Comparison of ENCODE assay signal across 8 mouse cellular contexts in the genomic region with DNA sequence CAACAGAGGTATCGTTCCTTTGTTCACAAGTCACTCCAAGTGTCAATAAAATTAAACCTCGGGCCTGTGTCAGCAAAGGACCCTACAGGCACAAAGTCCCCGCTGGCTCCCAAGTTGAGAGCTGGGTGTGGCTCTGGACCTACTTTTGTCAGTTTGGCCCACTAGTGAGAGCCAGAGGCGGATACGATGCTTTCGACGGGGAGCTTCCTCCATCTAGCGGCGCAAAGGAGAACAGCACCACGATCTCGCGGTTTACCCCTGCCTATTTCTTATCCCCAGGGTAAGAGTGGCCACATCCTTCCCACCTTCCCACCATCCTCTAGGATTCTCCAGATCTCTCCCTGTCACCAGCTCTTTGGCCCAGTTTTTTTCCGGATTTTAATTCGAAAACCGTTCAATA. TPM values are rescaled to one million over a fixed set of nuclear protein-coding genes. Genes with fewer than 3 reads are reported as not detected.
DNase-seq lines count a peak whose midpoint lies in the region; ATAC-seq and TF ChIP-seq lines count a peak whose summit lies in the region.

No protein-coding gene starts in this region.

- H3K27ac ChIP-seq in intestine, embryonic 14.5 days (ENCODE audit: low read depth): no peak overlapping the region
- no peak overlapping the region for H3K27ac ChIP-seq in left cerebral cortex, adult 2 months

- TF ChIP-seq CTCF in left cerebral cortex, adult 2 months (IDR thresholded peaks at IDR 0.05): peak; percentile 89

- peak; percentile 58 for ATAC-seq in intestine, embryonic 14.5 days (replicated peaks; ENCODE audit: low FRiP score, low TSS enrichment, low read depth)

- peaks cover 5% of the 10 kb centered on the region; the same call in 1 of the 2 replicates for H3K4me1 ChIP-seq in intestine, embryonic 14.5 days (replicated peaks; ENCODE audit: control insufficient read depth, insufficient read depth, low read length)

- no peaks in the 10 kb centered on the region for H3K36me3 ChIP-seq in intestine, embryonic 14.5 days (ENCODE audit: control insufficient read depth, insufficient read depth, low read length)

- no peaks in the 10 kb centered on the region for H3K9me3 ChIP-seq in intestine, embryonic 14.5 days (ENCODE audit: control insufficient read depth, low read length)

- DNase-seq in adrenal gland, adult 18-20 months (ENCODE audit: low spot score in 2 of 2): peak; percentile 58 to 65
- peak; percentile 78 to 82 for DNase-seq in cerebellum, postnatal 25 days
- peak; percentile 25 for DNase-seq in gastrocnemius, adult 8-10 months (ENCODE audit: low spot score in 2 of 2)
- peak; percentile 88 for DNase-seq in intestine, embryonic 14.5 days (ENCODE audit: low spot score)
- peak; percentile 70 to 73 for DNase-seq in left cerebral cortex, adult 2 months (ENCODE audit: extremely low spot score in 1 of 2, low spot score in 2 of 2)
- peak; percentile 79 for DNase-seq in mesoderm, embryonic 11.5 days (ENCODE audit: low read depth, low spot score)
- peak; percentile 53 to 58 for DNase-seq in right cerebral cortex, postnatal 36 days (ENCODE audit: low spot score in 2 of 2)
- no peak for DNase-seq in T-cell, adult 2 months (ENCODE audit: low spot score)

- intact Hi-C loops in left cerebral cortex, adult 2 months (cut with DNase I): loop anchor here (1.0 to 10.0 kb wide), 4 partner anchors 43 to 438 kb away; no protein-coding TSS in a partner anchor

- no peak overlapping the region for H3K9ac ChIP-seq in intestine, embryonic 14.5 days (ENCODE audit: low read length)

- no peak overlapping the region for H3K4me3 ChIP-seq in intestine, embryonic 14.5 days (ENCODE audit: low read depth, low read length)
- H3K4me3 ChIP-seq in left cerebral cortex, adult 2 months: no peak overlapping the region

- no peak overlapping the region for H3K4me2 ChIP-seq in intestine, embryonic 14.5 days (ENCODE audit: low read length)

- no peaks in the 10 kb centered on the region for H3K27me3 ChIP-seq in intestine, embryonic 14.5 days (replicated peaks; ENCODE audit: control insufficient read depth, insufficient read depth, low read length)

- 7% methylated on average over 15 of the region's 15 CpGs for WGBS in intestine, embryonic 14.5 days

RNA-seq across cellular contexts. Expression of gene D130052B06Rik, which starts 15.1 kb away (rescaled TPM):
- total RNA-seq in adrenal gland, adult 18-20 months (2021): not detected
- total RNA-seq in gastrocnemius, adult 8-10 months (2022): not detected
- polyA plus RNA-seq in intestine, embryonic 14.5 days (2014; fragmentation: Nextera tagmentation; extraction: Ambion mirVana): not detected in 2 replicates
- not detected for total RNA-seq in left cerebral cortex, adult 2 months (2021)

RNA-seq across cellular contexts. Expression of gene Gabrp, which starts 35.5 kb away (rescaled TPM):
- total RNA-seq in adrenal gland, adult 18-20 months (2021): not detected
- not detected for total RNA-seq in gastrocnemius, adult 8-10 months (2022)
- 0.62 TPM in 1 of 2 replicates, not detected in the other for polyA plus RNA-seq in intestine, embryonic 14.5 days (2014; fragmentation: Nextera tagmentation; extraction: Ambion mirVana)
- total RNA-seq in left cerebral cortex, adult 2 months (2021): not detected
